Mouse (Mus musculus): ENCODE measurements around the gene Nfkbie.

Nfkbie gene

GRCm38 (mm10) chr17:45600267-45600666 lies 44.8 kb downstream of the Nfkbie start:
- no peak for DNase-seq

- DNase-seq, result no peak
These were observed 45.8 kb downstream of the Nfkbie start for GRCm38 (mm10) chr17:45601325-45601724.

GRCm38 (mm10) chr17:45601877-45602304 lies 46.4 kb downstream of the Nfkbie start, which contains the start of gene Mymx:
Gene Mymx (minus strand): TSS chr17:45602102.
- DNase-seq, result no peak

- DNase-seq, result no peak
These were observed 47.5 kb downstream of the Nfkbie start for GRCm38 (mm10) chr17:45602984-45603383.

- no peak for DNase-seq
These were observed 51.7 kb downstream of the Nfkbie start for GRCm38 (mm10) chr17:45606992-45607879.

- DNase-seq, result no peak
These were observed 52.9 kb downstream of the Nfkbie start for GRCm38 (mm10) chr17:45608396-45608795.

- DNase-seq, result no peak
These were observed 54.8 kb downstream of the Nfkbie start for GRCm38 (mm10) chr17:45610144-45610866.

GRCm38 (mm10) chr17:45612008-45612407 lies 56.5 kb downstream of the Nfkbie start:
- no peak for DNase-seq

Measured in thymus, postnatal 14 days (tissue).